Mouse (Mus musculus) 416B (cell line): ENCODE measurements around the gene Mfrp.

Experiments used
- DNase-seq: peaks from one replicate; pipeline ENCODE4 v3.0.0; 2011; ENCODE audit warnings: low read depth

The Mfrp gene

DNA sequence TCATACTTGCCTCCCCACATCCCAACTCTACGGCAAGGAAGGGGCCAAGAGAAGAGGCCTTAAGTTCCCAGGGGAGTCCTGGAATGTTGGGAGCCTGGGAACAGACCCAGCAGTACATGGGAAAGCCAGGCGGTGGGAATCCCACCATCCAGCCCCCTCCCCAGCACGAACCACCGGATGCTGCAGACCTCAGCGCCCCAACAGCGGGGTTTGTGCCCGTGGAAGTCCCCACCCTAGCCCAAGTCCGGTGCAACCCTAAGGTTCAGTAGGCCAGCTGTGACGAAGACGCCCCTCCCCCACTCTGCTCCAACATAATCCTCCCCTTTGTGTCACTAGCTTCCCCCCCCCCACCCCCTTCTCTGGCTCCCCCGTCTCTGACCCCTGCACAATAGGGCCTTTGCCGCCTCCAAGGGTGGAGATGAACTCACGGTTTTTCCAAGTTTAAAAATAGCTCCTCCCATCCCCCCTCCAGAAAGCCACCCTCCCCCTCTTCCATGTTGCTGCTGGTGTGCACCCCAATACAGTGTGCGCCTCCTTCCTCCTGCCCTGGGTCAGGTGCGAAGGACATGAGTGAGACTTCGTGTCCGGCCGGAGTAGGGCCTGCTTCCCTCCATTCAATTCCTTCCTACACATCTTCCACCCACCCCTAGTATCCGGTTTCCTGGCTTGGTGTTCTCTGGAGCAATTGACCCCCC lies 29.2 kb downstream of the Mfrp start:
- DNase-seq, result no peak

DNA sequence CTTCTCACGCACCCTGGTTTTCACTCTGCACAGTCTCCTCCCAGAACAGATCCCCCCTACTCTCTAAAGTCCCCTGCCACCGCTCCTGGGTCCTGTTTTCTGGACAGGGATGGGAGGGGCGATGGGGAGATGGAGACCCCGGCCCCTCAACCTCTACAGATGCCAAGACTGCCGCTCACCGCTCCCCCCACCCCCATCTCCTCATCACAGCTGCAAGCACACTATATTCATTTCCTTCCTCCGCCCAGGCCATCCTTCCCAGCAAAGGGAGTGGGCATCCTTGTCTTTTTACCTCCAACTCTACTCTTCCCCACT lies 29.7 kb downstream of the Mfrp start:
- DNase-seq, result no peak

DNA sequence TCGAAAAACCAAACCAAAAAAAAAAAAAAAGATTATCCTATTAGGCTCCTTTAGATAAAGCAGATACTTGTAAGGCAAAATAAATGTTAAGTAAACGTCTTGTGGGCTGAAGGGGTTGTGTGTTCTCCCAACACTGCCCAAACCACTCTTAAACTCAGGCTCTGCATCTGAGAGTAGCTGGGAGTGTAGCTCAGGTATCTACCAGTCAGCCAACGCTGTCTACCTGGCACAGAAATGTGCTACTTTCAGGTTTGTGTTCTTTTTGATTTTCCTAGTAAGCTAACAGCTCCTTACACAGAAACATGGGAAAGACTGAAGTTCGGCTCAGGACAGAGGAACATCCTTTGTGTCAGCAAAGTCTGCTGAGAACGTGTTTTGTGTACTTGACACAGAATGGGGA lies 30.7 kb downstream of the Mfrp start:
- DNase-seq, result no peak

DNA sequence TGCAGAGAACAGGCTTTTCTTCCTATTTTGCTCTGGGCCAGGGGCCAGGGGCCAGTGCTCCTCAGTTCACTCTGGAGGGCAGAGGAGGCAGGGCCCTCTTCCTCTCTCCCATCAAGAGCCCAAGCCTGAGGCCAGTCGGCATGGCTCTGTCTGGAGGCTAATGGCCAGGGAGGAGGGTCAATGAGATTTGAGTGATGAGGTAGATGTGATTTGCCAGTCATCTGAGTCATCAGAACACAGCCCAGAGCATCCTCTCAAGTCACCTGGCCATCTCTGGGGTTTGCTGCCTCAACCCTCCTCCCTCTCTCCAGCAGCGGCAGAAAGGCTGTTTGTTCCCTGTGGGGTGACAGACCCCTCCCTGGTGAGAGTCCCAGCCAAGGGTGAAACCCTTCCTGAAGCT lies 31.8 kb downstream of the Mfrp start:
- no peak for DNase-seq

DNA sequence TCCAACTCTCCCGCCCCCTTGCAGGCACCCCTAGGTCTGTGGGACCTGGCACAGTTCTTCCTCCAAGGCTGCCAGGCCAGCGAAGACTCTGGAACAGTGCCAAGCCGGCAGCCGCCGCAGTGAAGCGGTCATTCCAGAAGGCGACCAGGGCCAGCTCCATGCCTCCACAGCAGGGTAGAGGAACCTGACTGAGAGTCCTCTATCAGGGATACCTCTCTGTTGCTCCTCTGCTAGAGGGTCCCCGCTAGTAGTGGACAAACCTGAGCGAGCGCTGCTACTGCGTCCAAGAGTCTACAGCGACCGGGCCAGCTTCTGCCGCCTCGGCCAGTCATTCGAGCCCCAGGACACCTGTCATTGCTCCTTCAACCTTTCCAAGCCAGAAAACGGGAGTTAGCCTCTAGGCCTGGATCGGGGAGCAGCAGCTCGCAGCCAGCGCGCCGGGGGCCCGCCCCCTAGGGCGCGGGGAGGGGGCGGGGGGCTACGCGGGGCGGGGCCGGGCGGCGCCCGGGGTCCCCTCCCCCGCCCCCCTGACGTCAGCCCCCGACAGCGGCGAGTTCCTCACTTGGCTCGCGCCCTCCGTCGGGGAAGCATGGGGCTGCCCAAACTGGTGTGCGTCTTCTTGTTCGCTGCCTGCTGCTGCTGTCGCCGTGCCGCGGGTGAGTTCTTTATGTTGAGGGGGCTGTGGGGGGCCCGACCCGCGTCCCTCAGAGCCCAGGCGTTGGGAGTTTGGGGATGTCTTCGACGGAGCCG lies 32.7 kb downstream of the Mfrp start, which contains the start of gene Mcam:
Gene Mcam (plus strand): TSS at position 369 of the 750 bp plus-strand sequence.
- peak; percentile 60 for DNase-seq

DNA sequence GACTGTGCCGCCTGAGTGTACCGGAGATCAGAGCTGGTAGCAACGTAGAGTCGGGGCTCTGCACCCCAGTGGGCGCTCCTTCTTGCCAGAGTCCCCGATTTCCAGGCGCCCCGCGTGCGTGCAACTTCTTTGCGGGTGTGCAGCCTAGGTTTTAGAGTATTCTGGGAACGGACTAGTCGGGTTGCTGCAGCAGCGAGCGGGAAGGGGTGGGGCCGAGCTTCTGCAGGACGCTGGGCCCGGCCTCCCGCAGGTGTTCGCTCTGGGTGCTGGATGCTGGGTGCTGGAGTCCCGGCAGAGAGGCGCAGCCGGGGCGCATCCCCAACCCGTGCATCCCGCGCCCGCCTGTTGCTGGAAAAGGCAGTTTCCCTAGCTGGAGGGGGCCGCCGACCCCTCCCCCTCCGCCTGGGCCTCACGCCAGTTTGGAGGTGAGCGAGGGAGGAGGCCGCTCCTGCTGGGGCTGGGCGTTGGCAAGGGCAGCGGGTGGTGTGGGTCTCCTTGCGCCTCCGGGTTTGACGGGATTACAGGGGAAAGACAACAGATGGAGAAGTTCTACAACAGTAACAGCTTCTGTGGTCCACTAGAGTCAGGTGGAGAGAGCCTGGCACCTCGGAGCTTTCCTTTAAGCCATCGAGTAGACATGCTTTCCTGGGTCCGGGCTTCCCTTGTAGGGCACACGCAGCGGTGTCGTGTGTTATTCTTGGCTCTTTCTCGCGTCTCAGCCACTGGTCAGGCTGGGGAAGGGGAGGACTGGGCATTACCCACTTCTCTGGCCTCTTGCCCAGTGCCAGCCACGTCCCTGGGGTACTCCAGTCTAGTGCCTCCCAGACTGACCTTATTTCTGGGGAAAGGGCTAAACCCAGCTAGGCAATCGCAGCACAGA lies 33.6 kb downstream of the Mfrp start:
- DNase-seq, result no peak

DNA sequence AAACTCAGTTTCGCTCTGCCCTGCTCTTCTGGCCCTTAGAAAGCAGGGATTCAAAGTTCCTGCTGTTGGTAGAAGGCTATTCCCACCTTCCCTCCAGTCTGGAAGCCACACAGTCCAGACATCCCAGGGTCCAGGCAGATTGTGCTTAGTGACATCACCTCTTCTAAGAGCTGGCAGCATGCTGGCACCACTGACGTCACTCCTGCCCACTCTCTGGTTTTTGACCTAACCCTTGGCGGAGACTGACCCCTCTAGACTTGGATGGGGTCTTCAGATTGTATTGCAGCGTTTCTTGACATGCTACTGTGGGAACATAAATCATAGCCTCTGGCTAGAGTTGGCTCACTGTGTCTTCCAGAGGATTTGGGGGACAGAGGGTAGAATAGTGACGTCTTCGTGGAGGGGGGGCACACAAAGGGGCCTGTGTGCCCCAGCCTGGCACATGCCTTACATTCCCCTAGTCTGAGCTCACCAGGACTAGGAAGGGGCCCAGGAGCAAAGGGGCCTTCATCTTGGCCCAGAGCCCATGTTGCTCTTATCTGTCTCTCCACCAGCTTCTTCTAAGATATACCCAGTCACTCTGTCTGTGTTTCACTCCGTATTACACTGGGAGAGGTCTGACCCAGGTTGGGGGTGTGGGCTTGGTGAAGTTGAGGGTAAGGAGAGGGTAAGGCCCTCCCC lies 34.3 kb downstream of the Mfrp start:
- DNase-seq, result no peak

DNA sequence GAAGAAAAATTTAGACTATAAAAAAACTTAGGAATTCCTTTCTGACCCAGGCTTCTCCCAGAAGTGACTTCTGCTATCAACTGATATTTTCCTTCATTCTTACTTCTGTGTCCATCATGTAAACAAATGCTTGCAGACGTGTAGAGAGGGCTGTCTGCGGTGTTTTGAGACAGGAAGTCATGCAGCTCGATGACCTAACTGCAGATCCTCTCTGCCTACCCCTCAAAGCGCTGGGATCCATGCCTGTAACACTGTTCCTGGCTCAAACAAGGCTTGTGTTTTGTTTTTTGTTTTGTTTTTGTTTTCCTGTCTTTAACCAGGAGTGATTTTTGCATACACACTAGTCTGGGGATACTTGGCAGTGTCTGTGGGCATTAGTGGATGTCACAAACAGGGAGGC lies 36.3 kb downstream of the Mfrp start:
- DNase-seq, result peak; percentile 42

DNA sequence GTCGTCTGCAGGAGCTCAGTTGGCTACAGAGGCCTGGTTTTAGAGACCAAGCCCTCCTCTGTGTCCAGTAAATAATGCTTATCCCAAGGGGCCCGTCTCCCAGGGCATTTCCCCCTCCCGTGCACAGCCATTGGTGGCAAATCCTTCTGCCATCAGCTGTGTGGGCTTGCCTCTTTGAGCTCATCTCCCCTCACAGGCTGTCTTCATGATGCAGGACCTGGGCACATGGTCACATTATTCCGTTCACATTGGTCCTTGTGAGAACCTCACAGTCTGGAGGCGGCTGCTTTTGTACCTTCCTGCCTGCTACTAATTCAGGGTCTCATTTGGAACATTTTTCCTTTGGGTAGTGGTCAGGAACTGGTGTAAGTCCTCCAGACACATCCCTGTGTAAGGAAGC lies 40.4 kb downstream of the Mfrp start:
- DNase-seq, result no peak

DNA sequence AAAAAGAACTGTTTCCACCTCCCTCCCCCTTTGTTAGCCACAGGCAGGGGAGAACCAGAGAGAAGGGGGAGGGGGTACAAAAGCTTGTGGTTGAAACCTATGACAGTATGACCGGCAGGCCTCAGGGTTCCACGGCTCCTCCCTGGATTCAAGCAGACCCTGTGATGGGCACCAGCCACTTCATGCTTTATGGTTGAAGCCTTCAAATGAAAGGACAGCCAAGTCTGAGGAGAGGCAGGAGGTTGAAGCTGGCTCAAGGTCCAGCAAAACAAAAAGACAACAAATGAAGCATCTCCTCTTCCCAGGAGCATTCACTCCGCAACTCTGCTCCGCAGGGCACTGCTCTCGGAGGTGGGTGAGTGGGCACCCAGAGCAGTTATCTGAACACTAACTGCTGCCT lies 41.9 kb downstream of the Mfrp start:
- DNase-seq, result no peak

DNA sequence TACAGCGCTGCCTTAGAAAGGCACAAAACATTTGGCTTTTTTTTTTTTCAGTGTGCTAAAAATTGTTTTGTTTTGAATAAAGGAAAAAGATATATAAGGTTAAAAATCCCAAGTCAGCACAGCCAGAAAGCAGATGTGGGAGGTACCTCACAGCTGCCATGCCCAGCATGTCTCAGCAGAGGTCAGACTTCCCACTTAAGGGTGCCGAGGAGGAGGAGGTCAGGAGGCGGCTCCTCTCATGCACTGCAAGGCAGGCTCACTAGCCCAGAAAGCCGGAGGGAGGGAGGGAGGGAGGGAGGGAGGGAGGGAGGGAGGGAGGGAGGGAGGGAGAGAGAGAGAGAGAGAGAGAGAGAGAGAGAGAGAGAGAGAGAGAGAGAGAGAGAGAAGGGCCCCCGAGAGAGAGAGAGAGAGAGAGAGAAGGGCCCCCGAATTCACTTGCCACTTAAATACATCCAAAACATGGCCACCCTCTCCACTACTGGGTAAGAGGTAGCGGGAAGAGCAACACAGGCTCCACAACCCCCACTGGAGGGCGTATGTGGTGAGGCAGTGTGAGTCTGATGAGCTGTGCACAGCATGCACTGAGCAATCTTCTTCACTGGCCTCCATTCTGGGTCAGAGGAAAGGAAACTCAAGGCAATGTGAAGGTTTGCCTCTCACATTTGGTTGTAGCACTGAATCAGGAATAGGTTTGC lies 42.6 kb downstream of the Mfrp start:
- peak; percentile 38 for DNase-seq

DNA sequence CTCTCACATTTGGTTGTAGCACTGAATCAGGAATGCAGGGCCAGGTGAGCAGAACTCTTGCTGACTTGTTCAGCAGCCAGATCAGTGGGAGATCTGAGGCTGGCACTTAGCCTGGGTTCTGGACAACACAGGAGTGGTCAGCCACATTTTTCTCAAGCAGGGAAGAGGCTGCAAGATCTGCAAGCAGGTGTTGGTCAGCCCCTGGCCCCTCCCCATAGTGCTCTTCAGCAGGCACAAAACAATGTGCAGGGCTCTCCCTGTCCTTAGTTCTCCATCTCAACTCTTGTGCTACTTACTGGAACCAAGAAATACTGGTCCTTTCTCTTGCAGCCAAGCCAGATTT lies 43.2 kb downstream of the Mfrp start:
- DNase-seq, result no peak

DNA sequence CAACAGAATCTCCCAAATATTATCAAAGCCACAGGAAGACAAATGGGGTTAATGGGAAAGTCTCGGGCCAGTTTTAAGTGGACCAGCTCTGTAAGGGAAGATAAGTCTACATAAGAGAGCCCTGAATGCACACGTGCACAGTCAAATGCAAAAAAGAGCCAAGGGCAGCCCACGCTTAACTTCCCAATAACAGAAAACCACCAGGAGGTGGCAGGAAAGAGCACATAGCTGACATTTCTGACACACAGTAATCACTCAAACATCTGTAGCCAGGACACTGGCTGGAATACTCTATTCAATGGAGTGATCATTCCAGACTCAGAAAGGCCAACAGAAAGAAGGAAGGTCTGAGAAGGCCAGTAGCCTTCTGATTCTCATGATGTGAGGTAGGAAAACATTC lies 45.8 kb downstream of the Mfrp start:
- DNase-seq, result no peak
